Mouse (Mus musculus) hindbrain, embryonic 13.5 days (tissue): ENCODE results near the gene Zfp933. TPM values are rescaled to one million over a fixed set of nuclear protein-coding genes. Genes with fewer than 3 reads are reported as not detected.

Experiments used
- ATAC-seq: fragments of 200-750 bp; cut with Nextera tagmentation; 2 replicates; pipeline ENCODE4 v1.8.0; 2017; ENCODE audit warnings: moderate TSS enrichment; ENCODE audit not compliant: low FRiP score
- H3K27ac ChIP-seq: fragments of 300-500 bp; sonication (generic); 2 replicates; pipeline ENCODE4 v1.5.1; 2015; ENCODE audit warnings: inconsistent platforms, mild to moderate bottlenecking, moderate library complexity
- H3K27me3 ChIP-seq: fragments of 300-500 bp; sonication (generic); 2 replicates; pipeline ENCODE4 v1.6.1; 2015; ENCODE audit warnings: mild to moderate bottlenecking, inconsistent platforms
- H3K36me3 ChIP-seq: fragments of 300-500 bp; sonication (generic); 2 replicates; pipeline ENCODE4 v1.6.1; 2015; ENCODE audit warnings: mild to moderate bottlenecking, inconsistent platforms
- H3K4me1 ChIP-seq: fragments of 300-500 bp; sonication (generic); replicated peaks from 2 replicates; pipeline ENCODE4 v1.6.1; 2015; ENCODE audit warnings: inconsistent platforms
- H3K4me2 ChIP-seq: fragments of 300-500 bp; sonication (generic); 2 replicates; pipeline ENCODE4 v1.6.1; 2015; ENCODE audit warnings: inconsistent platforms, mild to moderate bottlenecking, moderate library complexity
- H3K4me3 ChIP-seq: fragments of 300-500 bp; sonication (generic); 2 replicates; pipeline ENCODE4 v1.5.1; 2015; ENCODE audit warnings: mild to moderate bottlenecking, inconsistent platforms
- H3K9ac ChIP-seq: fragments of 300-500 bp; sonication (generic); 2 replicates; pipeline ENCODE4 v1.6.1; 2015; ENCODE audit warnings: mild to moderate bottlenecking, inconsistent platforms
- H3K9me3 ChIP-seq: fragments of 300-500 bp; sonication (generic); 2 replicates; pipeline ENCODE4 v1.6.1; 2016; ENCODE audit warnings: inconsistent platforms
- WGBS: fragments of 180-500 bp; shearing (Covaris S2); methylation state at CpG from one replicate; pipeline ENCODE4 v1.1.7; 2015; 5-methylcytosine and 5-hydroxymethylcytosine counted together
- polyA plus RNA-seq: library from polyadenylated mRNA; unstranded; fragments of >200 nt; fragmentation: Nextera tagmentation; extraction: Ambion mirVana; gene quantifications from 2 replicates; pipeline ENCODE4 v1.2.1, GENCODE M21; 2015

Zfp933 gene
- 6.8 TPM in 2 replicates for polyA plus RNA-seq

DNA sequence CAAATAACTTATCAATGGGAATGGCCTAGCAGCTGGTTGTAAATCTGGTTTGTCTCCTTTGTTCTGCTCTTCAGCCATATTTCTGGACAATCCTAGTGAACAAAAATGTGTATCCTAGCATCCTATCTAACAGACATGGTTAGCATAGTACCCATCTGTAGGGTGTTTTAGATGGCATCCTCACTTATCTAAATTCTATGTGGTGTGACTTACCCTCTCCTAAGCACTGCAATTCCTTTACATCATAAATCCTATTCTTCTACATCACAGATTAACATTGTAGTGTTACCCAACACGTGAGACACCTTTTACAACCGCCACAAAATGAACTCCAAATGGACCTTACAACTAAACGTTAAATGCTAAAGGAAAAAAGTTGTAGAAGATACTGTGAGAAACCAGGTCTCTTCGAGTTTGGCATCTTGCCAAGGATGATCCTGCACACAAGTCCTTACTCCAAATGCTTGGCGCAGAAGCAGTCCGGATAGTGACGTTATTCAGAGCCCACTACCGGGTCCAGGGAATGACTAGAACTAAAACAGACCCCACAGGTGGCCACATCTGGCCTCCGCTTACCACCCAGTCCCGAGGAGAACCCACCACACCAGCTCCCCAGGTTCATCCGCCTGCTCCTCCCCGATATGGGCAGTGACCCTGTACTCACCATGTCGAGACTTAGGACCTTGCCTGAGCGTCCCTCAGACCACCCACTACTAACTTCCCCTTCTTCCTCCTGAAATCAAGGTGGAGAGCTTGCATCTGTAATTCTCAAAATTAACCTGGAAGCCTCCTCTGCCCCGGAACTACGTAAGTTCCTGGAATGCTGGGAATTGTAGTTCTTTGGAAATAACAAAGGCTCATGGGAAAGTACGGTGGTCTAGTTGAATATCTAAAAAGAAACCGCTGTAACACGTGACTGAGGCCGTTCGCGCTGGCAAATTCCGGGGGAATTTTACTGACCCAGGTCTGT, at the start of gene Zfp933:
Gene Zfp933, minus strand, starts transcription at position 753 of the 970 bp plus-strand sequence.
- H3K4me3 ChIP-seq: peak within 1 kb of the TSS; percentile 83
- peaks cover 26% of the 10 kb centered on the region for H3K36me3 ChIP-seq
- peak; percentile 91 for ATAC-seq
- peaks cover 13% of the 10 kb centered on the region for H3K4me1 ChIP-seq
- no peak within 1 kb of the TSS for H3K27ac ChIP-seq
- H3K4me2 ChIP-seq: peak within 1 kb of the TSS; percentile 66
- peak within 1 kb of the TSS; percentile 80 for H3K9ac ChIP-seq
- H3K9me3 ChIP-seq: peaks cover 7% of the 10 kb centered on the region
- 4% methylated on average over 23 of the region's 23 CpGs for WGBS
- no peaks in the 10 kb centered on the region for H3K27me3 ChIP-seq

DNA sequence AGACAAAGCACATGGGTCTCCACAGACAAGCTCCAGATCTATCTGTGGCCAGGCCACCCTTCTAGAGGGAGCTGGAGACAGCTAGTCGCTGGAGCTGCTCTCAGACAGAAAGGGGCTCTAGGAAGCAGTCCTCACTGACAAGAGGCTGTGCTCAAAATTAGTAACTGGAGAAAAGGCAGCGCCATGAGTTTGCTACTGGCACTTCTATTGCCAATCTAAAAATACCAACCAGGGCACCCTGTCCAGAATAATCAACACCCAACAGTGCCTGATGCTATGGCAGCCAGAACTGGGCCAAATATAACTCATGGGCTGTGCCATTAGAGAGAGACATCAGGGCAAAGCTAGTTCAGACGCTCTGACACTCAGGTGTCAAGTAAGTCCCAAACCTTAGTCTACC, 49.2 kb upstream of the Zfp933 start:
- H3K4me1 ChIP-seq: 0 out of 2 replicates have a peak, but pooled peaks cover 3% of the 10 kb centered on the region
- H3K36me3 ChIP-seq: peaks cover 89% of the 10 kb centered on the region
- no peaks in the 10 kb centered on the region for H3K27me3 ChIP-seq
- no peak overlapping the region for H3K4me3 ChIP-seq
- no peak overlapping the region for H3K4me2 ChIP-seq
- no peak overlapping the region for H3K9ac ChIP-seq
- no peak for ATAC-seq
- H3K27ac ChIP-seq: no peak overlapping the region
- H3K9me3 ChIP-seq: no peaks in the 10 kb centered on the region
- 96% methylated on average over 3 of the region's 3 CpGs for WGBS

DNA sequence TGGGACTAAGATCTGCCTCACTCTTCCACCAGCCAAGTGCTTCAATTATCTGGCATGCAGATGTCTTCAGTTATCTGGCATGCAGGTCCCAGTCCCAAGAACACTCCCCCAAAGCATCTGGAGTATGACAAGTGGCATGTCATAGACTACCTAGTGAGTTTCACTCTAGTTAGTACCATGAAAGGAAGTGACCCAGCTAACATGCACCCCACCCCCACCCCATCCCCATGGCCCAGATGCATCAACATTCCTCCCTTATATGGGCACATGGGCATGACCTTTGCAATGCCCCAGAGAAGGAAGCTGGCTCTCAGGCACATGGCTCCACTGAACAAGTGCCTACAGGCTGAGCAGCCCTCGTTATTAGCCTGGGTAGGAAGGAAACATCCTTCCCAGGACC, 48.2 kb upstream of the Zfp933 start:
- H3K36me3 ChIP-seq: peaks cover 92% of the 10 kb centered on the region
- H3K27ac ChIP-seq: no peak overlapping the region
- WGBS: 79% methylated on average over 1 of the region's 1 CpGs
- H3K4me2 ChIP-seq: no peak overlapping the region
- no peaks in the 10 kb centered on the region for H3K27me3 ChIP-seq
- H3K9ac ChIP-seq: no peak overlapping the region
- no peaks in the 10 kb centered on the region for H3K9me3 ChIP-seq
- H3K4me3 ChIP-seq: no peak overlapping the region
- no peak for ATAC-seq
- 0 out of 2 replicates have a peak, but pooled peaks cover 3% of the 10 kb centered on the region for H3K4me1 ChIP-seq

DNA sequence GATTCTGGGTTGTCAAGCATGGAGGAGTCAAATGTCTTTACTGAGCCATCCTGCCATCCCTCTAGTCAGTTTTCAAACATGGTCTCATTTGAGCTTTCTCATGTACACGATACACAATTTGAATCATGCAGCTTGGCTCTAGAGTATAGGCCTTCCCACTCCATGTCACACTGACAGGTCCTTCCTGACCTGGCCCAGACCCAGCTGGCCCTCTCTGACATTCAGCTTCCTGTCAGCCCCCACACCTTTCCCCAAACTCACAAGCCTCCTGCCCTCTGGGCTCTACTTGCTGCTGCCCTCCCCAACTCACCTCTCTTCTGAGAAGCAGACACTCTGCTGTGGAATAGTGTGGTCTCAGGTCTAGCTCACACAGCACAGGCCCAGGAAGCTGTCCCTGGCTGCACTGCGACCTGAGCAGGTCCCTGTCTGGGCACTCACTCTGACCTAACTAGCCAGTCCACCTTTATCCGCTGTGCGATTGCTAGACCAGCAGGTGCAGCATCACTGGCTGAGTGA, 47.7 kb upstream of the Zfp933 start:
- Histone ChIP-seq H3K36me3 (peaks cover 95% of the 10 kb centered on the region), H3K4me3 (no peak overlapping the region), H3K27me3 (no peaks in the 10 kb centered on the region), H3K27ac (no peak overlapping the region), H3K9me3 (no peaks in the 10 kb centered on the region), H3K4me2 (no peak overlapping the region), H3K4me1 (0 out of 2 replicates have a peak, but pooled peaks cover 2% of the 10 kb centered on the region), H3K9ac (no peak overlapping the region)
- no peak for ATAC-seq
- 95% methylated on average over 4 of the region's 4 CpGs for WGBS

DNA sequence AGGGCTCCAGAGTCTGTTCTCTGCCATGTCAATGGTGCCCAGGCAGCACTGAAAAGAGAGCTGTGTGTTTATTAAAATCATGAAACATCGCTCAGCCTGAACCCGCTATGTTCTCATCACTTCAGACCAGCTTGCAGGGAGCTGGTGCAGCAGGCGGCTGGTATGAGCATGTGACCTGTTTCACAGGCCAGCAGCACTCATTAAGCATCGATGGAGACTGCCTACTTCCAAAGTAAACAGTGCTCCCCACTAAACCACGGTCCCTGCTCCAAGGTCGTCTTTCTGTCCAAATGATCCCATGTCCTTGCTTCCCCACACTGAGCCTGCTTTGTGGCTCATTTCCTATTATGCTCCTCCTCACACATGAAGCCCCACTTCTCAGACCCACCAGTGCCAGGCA, 42.2 kb upstream of the Zfp933 start:
- no peaks in the 10 kb centered on the region for H3K9me3 ChIP-seq
- H3K36me3 ChIP-seq: peaks cover 91% of the 10 kb centered on the region
- H3K27me3 ChIP-seq: no peaks in the 10 kb centered on the region
- no peak overlapping the region for H3K4me2 ChIP-seq
- H3K4me1 ChIP-seq: no peaks in the 10 kb centered on the region
- WGBS: 94% methylated on average over 6 of the region's 6 CpGs
- no peak overlapping the region for H3K9ac ChIP-seq
- ATAC-seq: no peak
- no peak overlapping the region for H3K4me3 ChIP-seq
- H3K27ac ChIP-seq: no peak overlapping the region

DNA sequence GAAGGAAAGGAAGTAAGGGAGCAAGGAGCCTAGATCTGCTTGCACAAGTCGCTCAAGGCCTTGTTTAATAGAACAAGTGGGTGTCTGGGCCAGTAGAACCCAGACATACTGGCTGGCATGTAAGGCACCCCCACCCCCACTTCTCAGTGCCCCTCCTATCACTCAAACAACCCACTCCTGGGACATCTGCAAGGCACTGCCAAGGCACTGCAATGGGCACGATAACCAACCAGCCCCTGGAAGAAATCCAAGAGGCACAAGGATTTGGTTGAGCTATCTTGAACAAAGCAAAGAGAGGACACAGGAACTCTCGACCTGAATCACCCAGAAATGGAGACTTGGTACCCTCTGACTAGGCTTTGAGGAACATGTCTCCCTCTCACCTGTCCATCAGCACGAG, 40.1 kb upstream of the Zfp933 start:
- Histone ChIP-seq H3K27me3 (no peaks in the 10 kb centered on the region), H3K4me2 (no peak overlapping the region), H3K9me3 (no peaks in the 10 kb centered on the region), H3K9ac (no peak overlapping the region), H3K27ac (no peak overlapping the region), H3K4me1 (no peaks in the 10 kb centered on the region), H3K4me3 (no peak overlapping the region), H3K36me3 (peaks cover 91% of the 10 kb centered on the region)
- WGBS: 96% methylated on average over 4 of the region's 4 CpGs
- no peak for ATAC-seq

DNA sequence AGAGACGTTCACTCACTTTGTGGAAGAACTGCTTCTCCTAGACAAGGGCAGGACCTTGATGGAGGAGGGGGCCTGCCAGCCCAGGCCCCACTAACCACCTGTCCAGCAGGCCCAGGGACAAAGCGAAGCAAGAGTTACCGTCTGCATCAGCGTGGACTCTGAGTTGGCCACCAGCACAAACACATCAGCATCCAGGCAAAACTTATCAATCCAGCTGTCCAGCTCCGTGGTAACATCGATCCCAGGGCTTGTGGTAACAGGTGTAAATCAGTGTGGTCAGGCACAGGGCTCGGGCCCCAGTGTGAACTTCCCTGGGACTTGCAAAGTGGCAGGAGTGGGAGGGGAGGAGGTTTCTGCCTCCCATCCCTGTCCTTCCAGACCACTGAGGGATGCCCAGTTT, 39.1 kb upstream of the Zfp933 start:
- 94% methylated on average over 7 of the region's 7 CpGs for WGBS
- H3K4me2 ChIP-seq: no peak overlapping the region
- H3K9ac ChIP-seq: no peak overlapping the region
- H3K9me3 ChIP-seq: no peaks in the 10 kb centered on the region
- H3K27ac ChIP-seq: no peak overlapping the region
- H3K4me1 ChIP-seq: no peaks in the 10 kb centered on the region
- no peak overlapping the region for H3K4me3 ChIP-seq
- peaks cover 94% of the 10 kb centered on the region for H3K36me3 ChIP-seq
- H3K27me3 ChIP-seq: no peaks in the 10 kb centered on the region
- ATAC-seq: no peak

DNA sequence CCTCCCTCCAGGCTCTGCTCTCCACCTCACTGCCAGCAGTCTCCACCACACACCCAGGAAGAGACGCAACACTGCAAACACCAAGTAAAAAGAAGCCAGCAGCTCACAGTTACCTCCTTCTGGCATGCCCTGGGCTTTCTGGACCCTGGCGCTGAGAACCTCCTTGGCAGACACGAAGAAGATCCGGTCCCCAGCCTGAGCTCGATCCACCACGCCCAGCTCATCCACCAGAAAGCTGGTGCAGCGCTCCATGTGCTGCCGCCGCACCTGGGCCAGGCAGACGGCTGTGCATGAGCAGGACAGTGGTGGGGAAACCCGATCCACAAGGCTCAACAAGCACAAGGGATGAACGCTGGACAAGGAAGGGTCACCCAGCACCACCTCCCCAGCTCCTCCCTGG, 38.0 kb upstream of the Zfp933 start:
- H3K36me3 ChIP-seq: peaks cover 94% of the 10 kb centered on the region
- WGBS: 95% methylated on average over 12 of the region's 12 CpGs
- H3K4me3 ChIP-seq: no peak overlapping the region
- H3K4me1 ChIP-seq: no peaks in the 10 kb centered on the region
- H3K9ac ChIP-seq: no peak overlapping the region
- H3K9me3 ChIP-seq: no peaks in the 10 kb centered on the region
- H3K27ac ChIP-seq: no peak overlapping the region
- H3K27me3 ChIP-seq: no peaks in the 10 kb centered on the region
- ATAC-seq: no peak
- H3K4me2 ChIP-seq: no peak overlapping the region

DNA sequence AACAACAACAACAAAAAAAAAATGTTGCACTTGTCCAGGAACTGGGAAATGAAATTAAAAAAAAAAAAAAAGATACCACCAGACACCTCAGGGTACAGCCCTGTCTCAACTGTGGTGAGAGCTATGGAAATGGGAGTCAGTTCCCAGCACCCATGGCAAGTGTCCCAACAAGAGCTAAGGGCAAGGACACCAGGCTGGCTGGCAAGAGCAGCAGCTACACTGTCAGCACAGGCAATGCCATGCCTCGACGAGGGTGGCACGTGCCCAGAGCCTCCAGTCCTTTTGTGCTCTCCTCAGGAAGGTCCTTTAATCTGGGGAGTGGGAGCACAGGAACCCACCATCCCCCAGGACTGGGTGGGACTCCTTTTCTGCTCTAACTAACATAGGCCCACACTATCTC, 36.0 kb upstream of the Zfp933 start:
- H3K4me2 ChIP-seq: no peak overlapping the region
- no peak overlapping the region for H3K9ac ChIP-seq
- H3K27ac ChIP-seq: no peak overlapping the region
- no peak overlapping the region for H3K4me3 ChIP-seq
- H3K27me3 ChIP-seq: no peaks in the 10 kb centered on the region
- 91% methylated on average over 3 of the region's 3 CpGs for WGBS
- no peak for ATAC-seq
- peaks cover 97% of the 10 kb centered on the region for H3K36me3 ChIP-seq
- no peaks in the 10 kb centered on the region for H3K9me3 ChIP-seq
- H3K4me1 ChIP-seq: no peaks in the 10 kb centered on the region

DNA sequence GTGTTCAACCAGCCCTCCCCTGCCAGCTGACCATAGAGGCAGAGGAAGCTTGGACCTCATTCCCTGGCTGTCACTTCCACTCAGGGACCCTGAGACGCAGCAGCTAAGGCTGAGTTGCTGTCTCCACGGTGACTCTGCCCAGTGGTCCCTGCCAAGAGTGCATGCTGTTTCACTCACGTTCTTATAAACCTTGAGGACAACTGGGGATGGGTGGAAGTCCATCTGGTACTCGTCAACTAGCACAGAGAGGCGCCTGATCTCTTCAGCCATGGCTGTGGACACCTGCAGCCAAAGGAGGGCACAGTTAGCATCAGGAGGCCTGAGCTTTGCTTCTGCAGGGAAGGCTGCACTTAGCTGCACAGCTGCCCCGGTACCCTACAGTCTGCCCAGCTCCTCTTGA, 34.9 kb upstream of the Zfp933 start:
- Histone ChIP-seq H3K9ac (no peak overlapping the region), H3K4me3 (no peak overlapping the region), H3K4me2 (no peak overlapping the region), H3K27ac (no peak overlapping the region), H3K4me1 (no peaks in the 10 kb centered on the region), H3K9me3 (no peaks in the 10 kb centered on the region), H3K36me3 (peaks cover 96% of the 10 kb centered on the region), H3K27me3 (no peaks in the 10 kb centered on the region)
- 84% methylated on average over 6 of the region's 6 CpGs for WGBS
- ATAC-seq: no peak

DNA sequence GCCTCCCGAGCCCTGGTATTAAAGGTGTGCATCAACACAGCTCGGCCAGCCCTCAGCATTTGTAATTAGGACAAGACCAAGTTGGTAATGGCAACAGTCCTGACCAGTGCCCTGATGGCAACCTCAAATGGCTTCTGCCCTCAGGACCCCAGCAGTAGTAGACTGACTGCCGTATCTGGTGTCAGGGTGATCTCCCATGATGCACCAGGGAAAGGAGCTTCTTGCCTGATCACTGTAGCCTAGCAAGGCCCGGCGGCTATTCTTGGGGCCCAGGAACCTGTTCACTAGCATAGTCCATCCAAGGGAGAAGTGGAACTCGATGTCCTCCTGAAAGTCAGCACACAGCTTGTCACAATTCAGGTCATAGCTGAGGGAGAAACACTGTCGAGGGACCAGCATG, 33.6 kb upstream of the Zfp933 start:
- ATAC-seq: no peak
- Histone ChIP-seq H3K9me3 (no peaks in the 10 kb centered on the region), H3K27ac (no peak overlapping the region), H3K27me3 (no peaks in the 10 kb centered on the region), H3K4me1 (no peaks in the 10 kb centered on the region), H3K9ac (no peak overlapping the region), H3K4me3 (no peak overlapping the region), H3K4me2 (no peak overlapping the region), H3K36me3 (peaks cover 93% of the 10 kb centered on the region)
- 95% methylated on average over 7 of the region's 7 CpGs for WGBS

DNA sequence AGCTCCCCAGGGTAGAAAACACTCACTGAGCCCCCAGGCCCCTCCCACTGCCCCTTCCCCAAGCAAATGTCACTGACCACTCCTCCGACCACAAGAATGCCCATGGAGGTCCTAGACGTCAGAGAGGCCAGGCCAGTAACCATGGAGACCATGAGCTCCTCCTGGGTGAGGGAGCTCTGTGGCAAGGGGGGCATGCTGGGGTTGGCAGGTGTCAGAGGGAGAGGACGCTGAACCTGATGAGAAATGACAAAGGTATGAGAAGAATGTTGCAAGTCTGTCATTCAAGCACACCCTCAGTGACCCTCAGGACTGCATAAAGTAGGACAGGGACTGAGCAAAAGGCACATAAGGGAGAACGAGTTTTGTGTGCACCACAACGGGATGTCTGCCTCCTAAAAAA, 31.7 kb upstream of the Zfp933 start:
- Histone ChIP-seq H3K4me2 (no peak overlapping the region), H3K27ac (no peak overlapping the region), H3K4me1 (no peaks in the 10 kb centered on the region), H3K27me3 (no peaks in the 10 kb centered on the region), H3K9me3 (no peaks in the 10 kb centered on the region), H3K9ac (no peak overlapping the region), H3K4me3 (no peak overlapping the region), H3K36me3 (peaks cover 93% of the 10 kb centered on the region)
- no peak for ATAC-seq
- WGBS: 61% methylated on average over 5 of the region's 5 CpGs

DNA sequence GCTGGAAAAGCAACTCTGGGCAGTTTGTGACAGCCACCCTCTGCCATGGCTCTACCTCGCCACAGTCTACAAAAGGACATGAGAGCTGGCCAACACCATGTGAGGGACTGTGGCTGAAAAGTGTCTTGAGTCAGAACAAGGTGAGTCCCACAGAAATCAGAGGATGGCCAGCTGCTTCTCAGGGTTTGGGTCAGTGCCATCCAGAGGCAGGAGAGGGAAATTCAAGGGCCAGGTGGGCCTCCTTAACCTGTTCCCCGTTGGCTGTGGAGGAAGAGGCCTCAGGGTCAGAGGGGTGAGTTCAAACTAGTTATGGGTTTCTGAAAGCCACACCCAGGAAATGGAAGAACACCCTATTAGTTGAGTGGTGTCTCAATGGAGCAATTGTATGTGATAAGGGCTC, 31.3 kb upstream of the Zfp933 start:
- H3K4me3 ChIP-seq: no peak overlapping the region
- WGBS: 81% methylated on average over 2 of the region's 2 CpGs
- no peak overlapping the region for H3K27ac ChIP-seq
- no peak overlapping the region for H3K9ac ChIP-seq
- H3K9me3 ChIP-seq: no peaks in the 10 kb centered on the region
- H3K27me3 ChIP-seq: no peaks in the 10 kb centered on the region
- H3K4me2 ChIP-seq: no peak overlapping the region
- H3K36me3 ChIP-seq: peaks cover 94% of the 10 kb centered on the region
- no peaks in the 10 kb centered on the region for H3K4me1 ChIP-seq
- ATAC-seq: no peak
